Mouse (Mus musculus) heart, embryonic 13.5 days (tissue): ENCODE data around the gene Ak5. TPM values are rescaled to one million over a fixed set of nuclear protein-coding genes. Genes with fewer than 3 reads are reported as not detected.

Experiments
- ATAC-seq: fragments of 200-750 bp; cut with Nextera tagmentation; 2 replicates; pipeline ENCODE4 v1.8.0; 2017; ENCODE audit warnings: moderate TSS enrichment; ENCODE audit not compliant: insufficient number of reproducible peaks, low FRiP score, low TSS enrichment; ENCODE audit errors: extremely low read depth
- H3K27ac ChIP-seq: fragments of 300-500 bp; sonication (generic); replicated peaks from 2 replicates; pipeline ENCODE4 v1.5.1; 2015; ENCODE audit warnings: moderate library complexity, mild to moderate bottlenecking, inconsistent platforms
- H3K27me3 ChIP-seq: fragments of 300-500 bp; sonication (generic); replicated peaks from 2 replicates; pipeline ENCODE4 v1.6.1; 2015; ENCODE audit warnings: mild to moderate bottlenecking, inconsistent platforms
- H3K36me3 ChIP-seq: fragments of 300-500 bp; sonication (generic); 2 replicates; pipeline ENCODE4 v1.6.1; 2015; ENCODE audit warnings: mild to moderate bottlenecking, inconsistent platforms
- H3K4me1 ChIP-seq: fragments of 300-500 bp; sonication (generic); 2 replicates; pipeline ENCODE4 v1.6.1; 2015; ENCODE audit warnings: inconsistent platforms
- H3K4me2 ChIP-seq: fragments of 300-500 bp; sonication (generic); 2 replicates; pipeline ENCODE4 v1.6.1; 2015; ENCODE audit warnings: inconsistent platforms, mild to moderate bottlenecking, moderate library complexity
- H3K4me3 ChIP-seq: fragments of 300-500 bp; sonication (generic); 2 replicates; pipeline ENCODE4 v1.5.1; 2015; ENCODE audit warnings: moderate library complexity, mild to moderate bottlenecking, inconsistent platforms
- H3K9ac ChIP-seq: fragments of 300-500 bp; sonication (generic); 2 replicates; pipeline ENCODE4 v1.6.1; 2015; ENCODE audit warnings: inconsistent platforms, mild to moderate bottlenecking, moderate library complexity
- H3K9me3 ChIP-seq: fragments of 300-500 bp; sonication (generic); 2 replicates; pipeline ENCODE4 v1.6.1; 2016; ENCODE audit warnings: inconsistent platforms
- WGBS: fragments of 180-500 bp; shearing (Covaris S2); methylation state at CpG from one replicate; pipeline ENCODE4 v1.1.7; 2015; ENCODE audit warnings: mixed read lengths; 5-methylcytosine and 5-hydroxymethylcytosine counted together
- polyA plus RNA-seq: library from polyadenylated mRNA; unstranded; fragments of >200 nt; fragmentation: Nextera tagmentation; extraction: Ambion mirVana; gene quantifications from 2 replicates; pipeline ENCODE4 v1.2.1, GENCODE M21; 2015

The Ak5 gene
- polyA plus RNA-seq, 1 experiment from 2014 or later = 1.3 TPM

- H3K36me3 ChIP-seq = peaks cover 46% of the 10 kb centered on the region
- no peak overlapping the region for H3K4me2 ChIP-seq
- H3K27me3 ChIP-seq = no peaks in the 10 kb centered on the region
- no peaks in the 10 kb centered on the region for H3K9me3 ChIP-seq
- no peak overlapping the region for H3K9ac ChIP-seq
- 89% methylated on average over 8 of the region's 8 CpGs for WGBS
- no peaks in the 10 kb centered on the region; the same call in 1 of the 2 replicates for H3K4me1 ChIP-seq
- ATAC-seq = no peak
- H3K27ac ChIP-seq = no peak overlapping the region
- H3K4me3 ChIP-seq = no peak overlapping the region
These were observed 239.2 kb downstream of the Ak5 start for GRCm38 (mm10) chr3:152428925-152429324.

Other genes starting within 250 kb of the Ak5 start
- 37.1 and 37.6 TPM in 2 replicates for gene Pigk, start 45.7 kb upstream of the Ak5 start, polyA plus RNA-seq